Mouse (Mus musculus) urinary bladder, postnatal 4 days (tissue): ENCODE data around the gene Vav3.
A peak's percentile ranks its signal among the peaks of the same experiment; 100 is the strongest.

Experiments used
- DNase-seq, 2 experiments: peaks; one replicate each; pipeline ENCODE4 v3.0.0; 2021 to 2022; ENCODE audit warnings: low spot score in 2 of 2

The Vav3 gene

DNA sequence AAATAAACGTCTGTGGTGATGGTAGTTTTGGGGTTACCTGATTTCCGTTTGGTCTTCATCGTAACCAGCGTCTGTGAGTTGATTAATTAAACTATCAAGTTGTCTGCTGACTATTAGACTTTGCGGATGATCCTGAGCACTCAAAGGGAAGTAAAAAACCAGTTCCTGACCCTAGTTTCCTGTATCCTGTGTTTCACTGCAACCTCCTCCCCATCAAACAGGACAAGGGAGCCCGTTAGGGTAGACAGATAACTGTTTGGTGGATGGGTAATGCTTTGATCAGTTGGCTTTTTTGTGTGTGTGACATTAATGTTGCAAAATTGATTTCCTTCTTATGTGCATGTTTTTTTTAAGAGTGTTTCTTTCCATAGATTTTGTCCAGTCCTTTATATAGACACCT is 12.2 kb downstream of the Vav3 start:
- no peak for DNase-seq

DNA sequence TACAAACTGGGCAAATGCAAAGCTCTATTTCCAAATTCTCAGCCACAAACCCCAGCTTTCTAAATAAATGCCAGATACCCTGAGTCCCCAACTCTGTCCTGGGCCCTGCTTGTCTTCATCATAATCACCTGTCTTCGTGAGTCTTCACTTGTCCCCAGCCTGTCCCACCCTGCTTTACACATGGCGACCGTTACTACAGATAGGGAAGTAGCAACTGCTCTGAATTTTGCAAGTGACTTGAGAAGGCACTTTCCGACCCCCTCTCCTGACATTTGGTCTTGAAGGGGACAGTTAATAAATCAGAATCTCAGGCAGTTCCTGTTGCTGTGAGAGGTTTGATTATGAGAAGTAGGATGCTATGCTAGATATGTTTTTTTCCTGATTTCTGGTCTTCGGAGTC is 13.4 kb downstream of the Vav3 start:
- no peak for DNase-seq

DNA sequence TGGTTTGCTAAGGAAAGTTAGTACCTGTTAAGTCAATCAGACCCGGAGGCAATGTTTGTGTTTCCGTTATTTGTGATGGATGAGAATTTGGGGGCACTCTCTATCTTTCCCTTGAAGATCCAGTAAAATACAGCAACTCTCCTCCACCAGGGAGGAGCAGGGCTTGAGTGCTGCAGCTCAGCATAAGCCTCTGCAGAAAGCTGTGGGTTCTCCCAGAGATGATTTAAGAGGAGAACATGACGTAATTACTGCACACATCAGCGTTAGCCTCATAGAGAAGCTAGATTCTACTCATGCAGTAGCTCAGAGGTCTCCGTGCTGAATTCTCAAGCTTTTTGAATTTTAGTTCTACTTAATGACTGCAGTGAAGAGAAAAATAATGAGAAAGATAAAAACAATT is 14.7 kb downstream of the Vav3 start:
- DNase-seq, result no peak

DNA sequence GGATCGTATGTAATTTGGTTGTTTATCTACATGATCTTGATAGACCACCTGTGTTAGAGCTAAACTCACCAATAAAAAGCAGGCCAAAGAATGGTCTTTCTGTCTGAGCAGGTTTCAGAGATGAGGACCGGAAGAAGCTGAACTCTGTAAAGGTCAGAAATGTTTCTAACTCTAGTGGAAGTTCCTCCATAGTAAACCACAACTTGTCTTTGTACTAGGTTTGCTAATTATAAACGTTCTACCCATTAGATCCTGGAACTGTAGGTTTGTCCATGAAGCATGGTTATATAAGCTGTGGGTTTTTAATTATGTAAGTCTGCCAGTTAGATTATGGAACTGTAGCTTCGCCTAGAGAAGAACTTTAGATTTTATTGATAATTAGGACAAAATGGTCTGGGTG is 20.3 kb downstream of the Vav3 start:
- no peak for DNase-seq

DNA sequence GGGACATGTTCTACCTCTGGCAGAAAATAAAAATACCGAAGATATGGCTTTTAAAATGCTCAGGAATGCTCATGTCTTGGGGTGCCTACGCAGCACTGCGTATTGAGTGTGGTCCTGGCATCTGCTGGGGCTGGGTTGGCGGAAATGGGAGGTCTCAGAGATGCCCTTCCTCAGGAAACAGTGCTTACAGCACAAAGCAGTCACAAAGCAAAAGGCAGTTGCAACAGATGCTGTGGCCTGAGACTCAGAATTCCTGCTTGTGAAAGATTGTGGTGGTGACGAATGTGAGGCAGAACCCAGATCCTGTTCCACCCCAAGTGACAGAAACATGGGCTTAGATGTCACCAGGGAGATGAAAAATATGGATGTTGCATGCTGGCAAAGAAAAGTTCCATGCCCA is 21.4 kb downstream of the Vav3 start:
- DNase-seq, result no peak

DNA sequence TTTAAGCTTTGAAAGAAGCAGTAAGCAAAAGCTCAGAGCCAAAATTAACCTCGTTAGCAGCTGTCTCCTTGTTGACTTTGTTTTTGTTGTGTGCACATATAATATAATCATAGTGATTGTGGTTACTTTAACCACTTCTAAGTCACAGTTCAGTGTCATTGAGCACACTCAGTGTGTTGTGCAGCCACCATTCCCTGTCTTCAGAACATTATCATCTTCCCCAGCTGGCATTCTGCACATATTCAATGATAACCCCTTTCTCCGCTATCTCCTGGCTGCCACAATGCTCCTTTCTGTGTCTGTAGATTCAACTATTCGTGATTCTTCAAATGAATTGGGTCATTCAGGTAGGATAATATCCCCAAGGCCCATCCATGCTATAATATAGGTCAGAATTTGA is 21.9 kb downstream of the Vav3 start:
- DNase-seq, result no peak

DNA sequence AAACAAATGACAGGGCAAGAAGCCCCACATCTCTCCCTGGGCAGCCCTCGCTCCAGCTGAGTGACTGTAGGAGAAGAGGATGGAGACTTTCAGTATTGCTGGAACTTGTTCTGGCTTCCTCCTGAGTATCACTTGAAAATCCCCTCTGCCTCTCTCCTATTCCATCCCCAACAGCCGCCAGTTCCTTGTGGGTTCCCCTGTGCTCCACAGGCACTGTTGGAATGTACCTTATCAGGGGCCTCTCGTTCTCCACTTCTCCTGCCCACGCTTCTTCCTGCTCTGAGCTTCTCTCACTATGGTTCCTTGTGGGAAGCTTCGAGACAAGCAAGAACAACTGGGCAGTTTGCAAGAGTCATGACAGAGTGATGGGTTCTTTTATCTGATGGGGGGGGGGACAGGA is 23.1 kb downstream of the Vav3 start:
- no peak for DNase-seq

DNA sequence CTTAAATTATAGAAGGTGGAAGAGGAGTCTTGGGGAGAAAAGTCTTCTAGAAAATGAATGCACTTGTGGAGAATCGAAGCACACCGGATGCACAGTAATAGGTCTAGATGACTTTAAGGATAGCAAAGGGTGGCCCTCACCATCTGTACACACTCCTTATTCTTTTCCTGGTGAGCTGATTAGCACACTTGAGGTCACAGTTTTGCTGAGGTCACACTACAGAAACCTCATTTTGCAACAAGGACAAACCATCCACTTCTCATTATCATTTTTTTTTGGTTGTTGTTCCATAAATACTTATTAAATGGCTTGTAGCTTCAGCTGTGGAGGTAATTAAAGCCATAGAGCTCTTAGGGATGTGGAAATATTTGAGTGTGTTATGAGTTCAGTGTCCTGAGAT is 25.4 kb downstream of the Vav3 start:
- no peak for DNase-seq

DNA sequence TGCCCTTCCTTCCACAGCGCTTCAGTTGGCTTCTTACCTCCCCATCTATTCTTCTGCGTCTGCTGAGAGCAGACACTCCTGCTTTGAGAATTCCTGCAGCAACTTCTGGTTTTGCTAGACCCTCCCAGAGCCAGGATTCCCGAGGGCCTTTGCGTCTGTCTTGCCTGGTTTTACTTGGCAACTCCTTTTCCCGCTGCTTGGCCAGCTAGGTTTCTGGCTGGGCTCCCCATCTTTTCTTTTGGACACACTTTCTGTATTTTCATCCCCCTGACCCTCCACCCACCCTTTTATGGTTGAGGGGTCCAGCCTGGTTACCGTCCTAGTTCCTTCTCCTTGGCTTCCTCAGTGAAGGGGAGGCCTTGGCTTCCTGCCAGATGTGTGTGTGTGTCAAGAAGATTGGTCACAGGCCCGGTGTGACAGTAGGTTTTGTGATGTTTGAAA is 26.0 kb downstream of the Vav3 start:
- DNase-seq, result peak; percentile 29 to 67

DNA sequence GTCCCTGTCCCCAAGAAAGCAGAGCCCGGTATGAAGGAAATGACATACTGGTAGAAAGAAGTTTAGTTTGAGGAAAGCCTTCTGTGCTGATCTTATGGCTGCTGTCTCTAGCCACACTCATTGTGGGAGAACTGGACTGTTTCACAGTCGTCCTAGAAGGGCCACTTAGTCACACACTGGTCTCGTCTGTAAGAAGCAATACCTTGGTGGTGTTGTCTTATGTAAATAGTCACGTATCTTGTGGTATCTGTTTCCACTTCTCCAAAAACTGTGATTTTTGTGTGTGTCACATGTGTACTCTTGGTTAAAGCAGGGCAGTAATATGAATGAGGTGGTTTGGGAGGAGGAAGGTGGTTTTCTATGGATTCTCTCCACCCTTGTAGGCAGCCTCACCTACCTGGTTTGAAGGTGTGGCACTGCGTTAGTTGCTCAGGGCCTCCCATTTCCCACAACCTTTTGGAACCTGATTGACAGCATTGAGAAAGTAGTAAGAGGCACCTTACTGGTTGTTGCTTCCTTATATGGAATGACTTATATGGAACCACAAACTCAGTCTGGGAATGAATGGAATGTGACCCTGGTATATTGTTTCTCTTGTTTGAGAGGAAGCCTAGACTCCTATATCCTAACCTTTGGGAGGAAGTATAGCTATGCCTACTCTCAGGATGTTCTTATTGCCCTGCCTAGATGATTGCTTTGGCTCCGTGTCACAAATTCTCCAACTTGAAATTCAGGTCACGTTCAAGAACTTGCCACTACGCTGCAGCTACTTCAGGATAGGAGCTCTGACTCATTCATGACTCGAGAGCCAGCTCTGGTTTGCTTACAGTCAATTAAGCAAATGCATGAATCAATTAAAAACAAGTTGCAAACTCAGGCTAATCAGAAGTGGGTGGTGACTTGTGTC is 28.2 kb downstream of the Vav3 start:
- DNase-seq, result no peak

DNA sequence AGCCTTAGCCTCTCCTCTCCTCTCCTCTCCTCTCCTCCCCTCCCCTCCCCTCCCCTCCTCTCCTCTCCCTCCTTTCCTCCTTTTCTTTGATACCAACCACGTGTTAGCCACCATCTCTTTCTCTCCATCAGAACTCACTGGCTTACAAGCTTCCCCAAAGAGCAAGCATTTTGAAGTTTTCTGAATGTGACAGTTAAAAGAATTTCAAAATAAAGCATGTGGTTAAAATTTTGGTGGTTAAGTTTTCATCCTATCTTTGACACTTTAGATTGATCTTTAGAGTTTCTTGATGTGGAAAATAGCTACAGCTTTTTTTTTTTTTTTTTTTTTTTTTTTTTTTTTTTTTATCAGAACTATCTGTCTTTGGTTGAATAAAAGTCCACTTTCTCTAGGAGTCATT is 31.1 kb downstream of the Vav3 start:
- DNase-seq, result no peak

DNA sequence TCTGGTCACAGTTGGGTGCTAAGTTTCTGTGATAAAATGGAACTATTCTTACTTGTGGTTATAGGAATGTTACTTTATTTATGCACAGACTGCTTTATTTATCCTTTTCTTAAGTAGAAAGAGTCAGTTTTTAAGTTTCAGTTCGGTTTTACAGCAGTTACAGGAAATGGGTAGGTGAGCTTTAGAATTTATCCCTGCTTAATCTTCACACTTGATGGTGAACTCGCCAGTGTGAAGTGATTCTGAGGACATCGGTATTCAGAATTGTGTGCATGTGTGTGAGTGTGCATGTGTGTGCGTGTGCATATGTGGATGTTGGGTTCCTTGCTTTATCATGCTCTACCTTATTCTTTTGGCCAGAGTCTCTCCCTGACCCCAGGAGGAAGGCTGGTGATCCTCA is 32.2 kb downstream of the Vav3 start:
- no peak for DNase-seq

DNA sequence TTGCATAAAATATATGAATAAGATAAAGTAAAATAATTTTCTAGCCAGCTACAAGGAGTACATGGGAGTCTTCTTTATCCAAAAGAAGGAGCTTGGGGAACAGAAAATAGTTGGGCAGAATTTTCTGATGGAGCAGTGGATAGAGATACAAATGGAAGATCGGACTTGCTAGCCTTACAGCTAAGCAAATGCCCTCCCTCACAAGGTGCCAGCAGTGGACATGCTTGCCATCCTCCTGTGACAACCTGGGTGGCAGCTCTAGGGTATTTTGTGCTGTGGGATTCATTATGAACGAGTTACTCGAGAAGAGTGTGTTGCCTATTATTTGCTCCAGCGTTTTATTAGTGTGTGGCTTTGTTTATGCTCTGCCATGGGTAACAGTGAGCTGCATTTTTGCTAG is 37.8 kb downstream of the Vav3 start:
- no peak for DNase-seq

DNA sequence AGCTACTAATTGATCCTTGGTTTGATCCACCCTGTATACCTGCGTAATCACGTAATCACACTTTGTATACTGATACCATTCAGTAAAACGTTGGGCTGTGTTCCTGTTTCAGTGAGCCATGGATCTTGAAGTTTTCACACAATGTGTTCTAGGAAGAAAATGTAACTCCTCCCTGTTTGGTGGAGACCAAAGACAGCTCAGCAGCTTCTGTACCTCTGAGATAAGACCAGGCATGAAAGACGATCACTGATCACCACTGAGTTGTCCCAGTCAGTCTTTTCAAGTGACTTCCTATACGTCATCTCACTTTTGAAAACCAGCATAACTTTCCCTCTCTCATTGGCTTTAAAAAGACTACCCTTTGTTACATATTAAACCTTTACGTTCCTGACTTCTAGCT is 38.2 kb downstream of the Vav3 start:
- DNase-seq, result no peak

DNA sequence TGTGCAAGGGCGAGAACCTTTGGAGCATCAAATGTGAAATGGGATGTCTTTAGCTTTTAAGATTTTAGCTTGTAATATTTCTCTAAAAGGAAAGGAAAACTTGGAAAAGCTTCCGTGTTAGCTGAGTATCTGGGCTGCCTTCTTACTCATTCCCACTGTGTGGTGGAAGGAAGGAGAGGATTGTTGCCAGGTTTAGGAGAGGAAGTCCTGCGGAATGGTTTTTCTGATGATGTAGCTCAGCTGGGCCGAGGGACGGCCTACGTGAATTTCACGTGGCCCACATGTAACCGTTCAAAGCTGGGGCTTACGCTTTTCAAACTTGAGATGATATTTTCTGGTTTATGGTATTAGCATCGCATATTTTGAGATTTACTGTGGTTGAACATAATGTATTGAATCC is 48.3 kb downstream of the Vav3 start:
- DNase-seq, result no peak

DNA sequence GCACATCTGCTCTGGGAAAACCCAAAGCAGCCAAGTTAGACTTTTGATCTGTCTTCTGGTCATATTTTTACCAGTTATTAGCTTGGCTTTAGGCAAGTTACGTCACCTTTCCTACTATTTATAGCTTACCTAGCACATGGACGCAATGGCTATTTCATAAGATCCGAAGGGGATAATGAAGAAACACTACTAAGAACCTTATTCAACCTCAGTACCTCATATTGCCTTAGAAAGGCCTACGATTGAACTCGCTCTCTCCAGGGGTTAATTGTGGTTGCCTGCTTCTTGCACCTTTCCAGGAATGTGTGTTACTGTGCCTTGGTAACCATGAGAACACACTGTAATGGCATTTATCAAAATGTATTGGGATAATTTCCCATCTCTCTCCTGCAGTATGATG is 61.1 kb downstream of the Vav3 start:
- no peak for DNase-seq

DNA sequence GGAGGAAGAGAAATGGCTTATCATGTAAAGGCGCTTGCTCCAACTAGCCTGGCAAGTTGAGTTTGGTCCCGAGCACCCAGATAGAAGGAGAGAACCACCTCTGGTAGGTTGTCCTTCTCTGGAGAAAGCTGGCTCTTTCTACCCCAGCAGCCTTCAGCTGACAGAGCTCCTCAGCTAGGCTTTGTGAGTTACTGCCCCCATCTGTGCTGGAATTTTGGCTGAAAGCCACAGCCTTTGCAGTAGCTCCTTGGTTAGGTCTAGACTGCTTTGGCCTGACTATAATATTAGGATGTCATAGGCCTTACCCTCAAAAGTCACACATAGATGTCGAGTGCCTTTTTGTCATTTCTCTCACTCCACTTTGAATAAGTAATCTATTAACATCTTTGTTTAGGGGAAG is 70.8 kb downstream of the Vav3 start:
- no peak for DNase-seq

DNA sequence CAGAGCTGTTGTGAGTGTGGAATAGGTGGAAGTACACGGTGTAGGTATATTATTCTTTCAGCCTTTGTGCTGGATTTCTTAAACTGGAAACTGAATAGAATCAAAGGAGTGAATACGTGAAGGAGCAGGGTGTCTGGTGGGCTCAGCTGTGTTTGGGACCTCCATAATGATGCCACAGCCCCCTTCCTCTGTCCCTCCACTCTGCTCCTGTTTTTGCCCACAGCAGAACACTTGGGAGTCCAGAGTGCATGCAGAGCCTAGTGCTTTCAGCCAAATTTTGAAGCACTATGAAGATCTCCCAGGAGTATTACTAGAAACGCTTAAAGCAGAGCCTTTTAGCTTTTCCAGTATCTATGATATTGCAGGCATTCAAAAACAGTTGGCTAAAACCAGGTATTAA is 80.0 kb downstream of the Vav3 start:
- DNase-seq, result no peak

DNA sequence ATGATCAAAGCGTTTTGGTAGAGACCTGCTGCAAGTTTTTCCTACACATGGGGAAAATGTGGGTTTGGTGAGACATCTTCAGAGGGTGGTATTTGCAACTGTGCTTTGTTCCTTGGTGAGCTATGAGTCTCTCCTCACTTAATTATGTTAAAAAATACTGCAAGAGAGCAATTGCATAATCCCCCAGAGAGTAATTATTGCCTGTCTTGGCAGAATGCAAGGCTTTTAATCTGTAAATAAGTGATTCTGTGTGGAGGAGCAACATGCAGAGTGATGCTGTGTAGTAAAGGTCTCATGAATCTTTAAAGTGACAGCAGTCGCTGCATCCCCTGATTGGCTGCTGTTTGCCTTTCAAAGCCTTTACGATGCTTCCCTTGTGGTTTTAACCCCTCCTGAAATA is 80.6 kb downstream of the Vav3 start:
- no peak for DNase-seq

DNA sequence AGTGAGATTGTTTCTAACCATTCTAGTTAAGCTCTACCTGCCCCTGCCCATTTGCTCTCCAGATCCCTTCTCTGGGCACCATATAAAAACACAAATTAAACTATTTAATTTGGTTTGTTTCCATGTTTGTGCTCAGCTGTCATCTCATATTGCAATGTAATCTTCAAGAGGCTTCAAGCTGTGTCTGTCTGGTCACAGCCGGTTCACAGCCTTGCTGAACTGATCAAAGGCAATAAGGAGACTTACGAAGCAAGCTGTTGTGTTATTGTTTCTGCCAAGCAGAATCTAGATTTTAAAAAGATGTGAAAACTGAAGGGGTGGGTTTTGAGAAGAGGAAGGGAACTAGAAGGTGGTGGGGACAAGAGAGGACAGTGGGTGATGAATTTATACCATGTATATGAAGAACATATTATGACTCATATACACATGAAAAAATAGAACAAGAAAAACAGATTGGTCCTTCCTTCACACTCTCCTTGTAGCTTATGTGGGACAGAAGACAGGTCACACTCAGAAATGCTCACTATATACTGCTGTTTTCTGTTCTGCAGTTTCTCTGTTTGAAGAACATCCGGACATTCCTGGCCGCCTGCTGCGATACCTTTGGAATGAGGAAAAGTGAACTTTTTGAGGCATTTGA is 83.1 kb downstream of the Vav3 start:
- DNase-seq, result no peak

DNA sequence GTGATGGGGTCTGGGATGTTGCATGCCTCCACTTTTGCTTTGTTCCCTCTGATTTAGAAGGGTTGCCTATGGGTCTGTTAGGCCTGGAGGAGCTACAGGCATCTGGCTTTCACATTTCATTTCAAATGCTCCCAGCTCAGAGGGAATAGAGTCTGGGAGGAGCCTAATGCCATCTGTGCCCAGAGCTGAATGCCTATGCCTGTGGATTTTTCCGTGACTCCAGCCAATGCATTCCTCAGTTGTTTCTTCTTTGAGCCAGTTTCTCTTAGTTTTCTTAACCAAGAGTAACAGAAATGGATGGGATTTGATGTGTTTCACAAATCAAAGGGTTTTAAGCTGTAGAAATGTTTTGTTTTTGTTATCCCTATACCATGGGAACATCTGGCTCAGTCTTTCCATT is 90.8 kb downstream of the Vav3 start:
- no peak for DNase-seq

DNA sequence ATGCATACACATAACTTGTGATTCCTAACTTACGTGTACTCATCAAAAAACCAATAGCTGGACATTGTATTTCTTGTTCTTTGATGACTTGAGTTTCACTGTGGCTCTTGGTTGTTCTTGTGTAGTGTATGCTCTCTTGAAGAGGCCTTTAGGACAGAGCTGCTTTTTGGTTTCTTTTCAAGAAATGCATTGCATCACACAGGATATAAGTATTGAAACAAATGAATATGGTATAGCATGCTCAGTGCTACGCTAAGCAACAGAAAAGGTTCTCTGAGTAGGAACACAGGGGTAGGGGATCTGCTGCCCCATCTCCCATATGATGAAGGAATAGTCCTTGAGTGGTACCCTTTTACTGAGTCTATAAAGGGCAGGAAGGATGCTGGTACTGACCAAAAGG is 98.1 kb downstream of the Vav3 start:
- no peak for DNase-seq

DNA sequence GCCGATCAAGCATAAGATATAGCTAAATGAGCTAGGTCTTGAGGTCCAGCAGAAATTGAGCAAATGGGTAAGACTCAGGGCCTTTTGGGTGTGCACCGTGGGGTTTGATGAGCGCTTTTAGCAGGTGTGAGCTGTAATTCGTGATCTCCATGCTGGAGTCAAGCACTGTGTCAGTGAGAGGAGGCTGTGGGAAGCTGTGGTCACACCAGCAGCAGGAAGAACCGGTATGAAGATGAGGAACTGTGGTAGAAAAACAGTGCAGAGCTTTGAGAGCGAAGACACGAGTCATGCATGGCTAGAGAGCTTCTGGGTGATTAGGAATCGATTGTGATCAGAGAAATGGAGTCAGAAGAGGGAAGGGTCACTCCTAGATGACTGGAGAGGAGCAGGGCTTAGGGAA is 98.8 kb downstream of the Vav3 start:
- no peak for DNase-seq

DNA sequence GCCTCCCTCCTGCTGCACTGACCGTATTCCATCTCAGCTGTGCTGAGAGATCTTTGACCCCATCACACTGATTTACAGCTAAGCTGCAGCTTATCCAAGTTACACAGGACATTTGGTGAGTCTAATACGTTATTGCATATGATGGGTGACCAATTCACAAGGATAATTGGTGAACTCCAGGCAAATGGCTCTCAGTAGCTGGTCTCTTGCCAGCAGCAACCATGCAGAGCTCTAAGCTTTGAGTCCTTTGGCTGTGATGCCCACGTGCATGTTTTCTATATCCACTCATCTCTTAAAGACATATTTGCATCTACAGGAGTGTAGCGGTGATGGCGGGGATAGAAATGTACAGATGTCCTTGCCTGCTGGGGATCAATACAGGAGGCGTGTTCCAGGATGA is 99.5 kb downstream of the Vav3 start:
- no peak for DNase-seq
